Mouse (Mus musculus): ENCODE measurements at regions not wholly inside any gene's neighbourhood (a gene's known extent, or its start where the extent isn't known, plus 50 kb on each side); places are given as distances from the start of the nearest gene placed in this dataset.
A peak's percentile ranks its signal among the peaks of the same experiment; 100 is the strongest.

- DNase-seq (ENCODE audit: low spot score in 2 of 2), result no peak
- intact Hi-C loops (cut with DNase I), result no loop called here
Observed at GRCm38 (mm10) chr17:92159325-92159724, 1039.5 kb upstream of the Adcyap1 start.

DNA sequence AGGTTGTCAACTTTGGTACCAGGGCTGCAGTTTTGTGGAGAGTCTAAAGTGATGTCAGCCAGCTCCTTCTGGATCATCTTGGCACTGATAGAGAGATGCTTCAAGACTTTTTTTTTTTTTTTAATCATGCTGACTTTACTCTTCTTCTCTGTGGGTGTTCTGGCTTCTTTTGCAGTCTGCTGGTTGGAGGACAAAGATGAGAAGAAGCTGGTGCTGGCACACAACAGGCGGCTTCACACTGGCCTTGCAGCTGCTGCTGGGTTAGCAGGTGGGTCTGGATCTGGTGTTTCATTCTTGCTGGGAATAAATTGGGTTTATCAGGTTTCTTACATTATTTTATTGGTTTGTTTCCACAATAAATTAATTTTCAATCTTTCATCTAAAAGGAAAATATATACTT is 1013.1 kb upstream of the Adcyap1 start:
- DNase-seq (ENCODE audit: low spot score in 2 of 2), result no peak
- intact Hi-C loops (cut with DNase I), result no loop called here

DNA sequence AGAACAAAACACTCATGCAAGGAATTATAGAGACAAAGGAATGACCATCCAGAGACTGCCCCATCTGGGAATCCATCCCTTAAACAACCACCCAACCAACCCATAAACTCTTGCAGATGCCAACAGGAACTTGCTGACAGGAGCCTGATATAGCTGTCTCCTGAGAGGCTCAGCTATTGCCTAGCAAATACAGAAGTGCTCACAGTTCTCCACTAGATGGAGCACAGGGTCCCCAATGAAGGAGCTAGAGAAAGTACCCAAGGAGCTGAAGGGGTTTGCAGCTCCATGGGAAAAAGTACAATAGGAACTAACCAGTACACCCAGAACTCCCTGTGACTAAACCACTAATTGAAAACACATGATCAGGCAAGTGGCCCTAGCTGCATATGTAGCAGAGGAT is 988.1 kb upstream of the Adcyap1 start:
- intact Hi-C loops (cut with DNase I), result no loop called here
- DNase-seq (ENCODE audit: low spot score in 2 of 2), result peak; percentile 5 to 8

- DNase-seq (ENCODE audit: low spot score in 2 of 2), result no peak
- intact Hi-C loops (cut with DNase I), result no loop called here
Observed at GRCm38 (mm10) chr17:92216464-92216863, 982.4 kb upstream of the Adcyap1 start.

All from left cerebral cortex, postnatal 36 days (tissue).